Mouse (Mus musculus) pancreas, adult 10 weeks (tissue): ENCODE data around the gene Olfr885. TPM values are rescaled to one million over a fixed set of nuclear protein-coding genes. Genes with fewer than 3 reads are reported as not detected.

Source experiments
- polyA plus RNA-seq: library from polyadenylated mRNA; stranded (reverse); fragments of 350-450 nt; fragmentation: Illumina TruSeq; extraction: RNeasy Lipid Tissue Mini Kit (QIAGEN cat#74804); gene quantifications from one replicate; pipeline ENCODE4 v1.2.3, GENCODE M21; 2015; ENCODE audit warnings: low read depth, low replicate concordance; ENCODE audit not compliant: insufficient read depth

The Olfr885 gene
- polyA plus RNA-seq: not detected

DNA sequence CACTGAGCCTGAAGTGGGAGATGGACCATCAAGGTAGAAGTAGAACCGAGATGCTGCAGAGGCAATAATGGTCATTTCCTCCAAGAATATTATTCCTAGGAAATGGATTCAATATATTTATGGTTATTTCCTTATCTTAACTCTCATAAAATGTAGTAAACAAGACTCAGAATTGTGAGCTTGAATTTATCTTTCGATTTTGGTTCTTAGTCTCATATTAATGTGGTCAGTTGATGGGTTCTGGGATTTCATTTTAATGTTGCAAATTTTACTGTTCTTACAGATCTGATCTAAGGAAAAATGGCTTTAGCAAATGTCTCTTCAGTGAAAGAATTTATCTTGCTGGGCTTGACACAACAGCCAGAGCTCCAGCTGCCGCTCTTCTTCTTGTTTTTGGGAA lies at the start of gene Olfr885:
TSS of gene Olfr885 (plus strand) at position 301 of the 400 bp plus-strand sequence.

DNA sequence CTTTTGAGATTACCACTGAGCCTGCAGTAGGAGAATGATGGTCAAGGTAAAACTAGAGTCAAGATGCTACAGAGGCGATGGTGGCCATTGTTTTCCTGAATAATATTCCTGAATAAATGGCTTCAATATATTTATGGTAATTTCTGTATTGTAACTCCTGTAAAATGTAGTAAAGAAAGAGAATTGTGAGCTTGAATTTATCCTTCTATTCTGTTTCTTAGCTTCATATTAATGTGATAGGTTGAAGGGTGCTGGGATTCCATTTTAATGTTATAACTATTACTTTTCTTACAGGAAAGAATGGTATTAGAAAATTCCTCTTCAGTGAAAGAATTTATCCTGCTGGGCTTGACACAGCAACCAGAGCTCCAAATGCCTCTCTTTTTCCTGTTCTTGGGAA lies 35.6 kb upstream of the Olfr885 start, which contains the start of gene Olfr883:
TSS of gene Olfr883 (plus strand) at position 301 of the 400 bp plus-strand sequence.

DNA sequence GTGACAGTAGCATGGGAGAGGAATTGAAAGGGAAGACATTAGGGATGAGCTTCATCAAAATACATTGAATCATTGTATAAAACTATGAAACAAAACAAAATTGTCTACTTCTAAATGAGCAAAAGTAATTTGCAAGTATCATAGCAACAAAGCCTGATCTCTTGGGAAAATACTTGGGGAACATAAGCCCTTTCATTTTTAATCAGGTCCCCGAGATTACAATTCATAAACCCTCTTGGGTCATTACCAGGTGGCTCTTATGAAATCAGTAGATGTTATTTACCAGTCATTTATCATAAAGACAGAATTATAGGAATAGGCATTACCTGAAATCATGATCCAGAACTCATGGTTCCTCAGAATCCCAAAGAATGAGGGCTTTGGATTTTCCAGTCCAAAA lies 14.9 kb upstream of the Olfr885 start, which contains the start of gene Olfr884:
TSS of gene Olfr884 (plus strand) at position 301 of the 400 bp plus-strand sequence.

DNA sequence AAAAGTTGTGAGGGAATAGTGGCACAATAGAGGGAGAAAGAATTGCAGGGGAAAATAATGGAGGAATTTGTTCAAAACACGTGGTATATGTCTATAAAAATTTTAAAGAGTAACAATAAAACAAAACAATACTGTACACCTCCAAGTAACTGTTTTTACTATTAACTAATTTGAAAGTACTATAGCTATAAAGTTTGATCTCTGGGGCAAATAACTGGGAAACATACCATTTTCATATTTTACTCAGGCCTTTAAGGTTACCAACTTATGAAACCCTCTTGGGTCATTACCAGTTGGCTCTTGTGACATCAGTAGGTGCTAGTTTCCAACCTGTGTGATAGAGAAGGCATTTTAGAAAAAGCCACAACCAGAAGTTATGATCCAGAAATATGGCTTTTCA lies 22.6 kb downstream of the Olfr885 start, which contains the start of gene Olfr887:
TSS of gene Olfr887 (plus strand) at position 301 of the 400 bp plus-strand sequence.

DNA sequence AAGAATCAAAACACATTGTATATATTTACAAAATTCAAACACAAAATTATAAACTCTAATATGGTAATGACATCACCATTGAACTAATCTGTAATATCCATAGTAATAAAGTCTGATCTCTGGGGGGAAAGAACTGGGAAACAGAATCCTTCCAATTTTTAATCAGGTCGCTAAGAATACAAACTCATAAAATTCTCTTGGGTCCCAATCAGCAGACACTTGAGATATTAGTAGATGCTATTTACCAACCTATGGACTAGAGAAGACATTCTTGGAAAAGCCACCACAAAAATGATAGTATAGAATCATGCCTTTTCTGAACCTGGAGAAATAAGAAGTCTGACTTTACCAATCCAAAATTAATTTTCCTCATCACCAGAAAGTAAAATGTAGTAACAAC lies 46.7 kb downstream of the Olfr885 start, which contains the start of gene Olfr888:
TSS of gene Olfr888 (plus strand) at position 301 of the 400 bp plus-strand sequence.

Other genes starting within 250 kb of the Olfr885 start
- gene Olfr877, start 207.1 kb upstream of the Olfr885 start, polyA plus RNA-seq: not detected
- gene Olfr145, start 164.6 kb upstream of the Olfr885 start, polyA plus RNA-seq: not detected
- gene Olfr878, start 143.5 kb upstream of the Olfr885 start, polyA plus RNA-seq: not detected
- not detected for gene Olfr881, start 69.5 kb upstream of the Olfr885 start, polyA plus RNA-seq
- gene Olfr883, start 35.5 kb upstream of the Olfr885 start, polyA plus RNA-seq: not detected
- not detected for gene Olfr884, start 14.8 kb upstream of the Olfr885 start, polyA plus RNA-seq
- not detected for gene Olfr887, start 22.8 kb downstream of the Olfr885 start, polyA plus RNA-seq
- gene Olfr888, start 46.8 kb downstream of the Olfr885 start, polyA plus RNA-seq: not detected
- not detected for gene Olfr889, start 53.9 kb downstream of the Olfr885 start, polyA plus RNA-seq
- not detected for gene Olfr890, start 81.2 kb downstream of the Olfr885 start, polyA plus RNA-seq
- not detected for gene Olfr891, start 119.5 kb downstream of the Olfr885 start, polyA plus RNA-seq
- gene Olfr893, start 147.0 kb downstream of the Olfr885 start, polyA plus RNA-seq: not detected
- not detected for gene Olfr894, start 156.7 kb downstream of the Olfr885 start, polyA plus RNA-seq
- gene Olfr143, start 191.5 kb downstream of the Olfr885 start, polyA plus RNA-seq: not detected
- gene Olfr895, start 206.5 kb downstream of the Olfr885 start, polyA plus RNA-seq: not detected
- gene Olfr896-ps1, start 229.8 kb downstream of the Olfr885 start, polyA plus RNA-seq: not detected